Mouse (Mus musculus): ENCODE data around the gene L3mbtl4. TPM values are rescaled to one million over a fixed set of nuclear protein-coding genes. Genes with fewer than 3 reads are reported as not detected.

Gene L3mbtl4
- total and polyA plus RNA-seq, 2 experiments from 2014 or later, result 5.4 to 6.9 TPM

DNA sequence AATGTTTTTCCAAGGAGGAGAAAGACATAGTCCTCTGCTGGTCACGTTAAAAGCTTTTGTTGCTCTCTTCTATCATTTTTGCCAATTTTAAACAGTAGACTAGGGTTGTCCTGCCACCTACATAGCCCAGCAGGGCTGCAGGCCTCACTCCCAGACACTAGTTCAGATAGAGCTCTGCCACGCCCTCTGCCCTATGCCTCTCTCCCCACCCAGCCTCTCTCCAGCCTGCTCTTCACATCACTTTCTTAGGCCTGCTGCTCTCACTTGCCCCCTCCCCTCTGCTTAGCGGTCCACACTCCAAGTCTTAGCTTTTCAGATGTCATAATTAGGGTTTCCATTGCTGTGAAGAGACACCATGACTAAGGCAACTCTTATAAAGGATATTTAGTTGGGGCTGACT, 437.8 kb downstream of the L3mbtl4 start:
- no peak overlapping the region for H3K27ac ChIP-seq
- no peak overlapping the region for H3K4me3 ChIP-seq (ENCODE audit: low read length)
- no peaks in the 10 kb centered on the region for H3K4me1 ChIP-seq (ENCODE audit: insufficient read depth, low read length)
- no peak overlapping the region for H3K9ac ChIP-seq (replicated peaks; ENCODE audit: low read length)
- no peak for DNase-seq (ENCODE audit: low spot score)
- H3K27me3 ChIP-seq (ENCODE audit: insufficient read depth, low read length), result no peaks in the 10 kb centered on the region
- TF ChIP-seq CTCF (IDR thresholded peaks at IDR 0.05; ENCODE audit: low read depth), result no peak
- no peak overlapping the region for H3K4me2 ChIP-seq (ENCODE audit: low read depth, low read length)
- ATAC-seq, result no peak
- no peaks in the 10 kb centered on the region for H3K36me3 ChIP-seq (ENCODE audit: insufficient read depth, low read length)
- H3K9me3 ChIP-seq (ENCODE audit: low read length), result no peaks in the 10 kb centered on the region
- WGBS, result 82% methylated on average over 3 of the region's 3 CpGs

DNA sequence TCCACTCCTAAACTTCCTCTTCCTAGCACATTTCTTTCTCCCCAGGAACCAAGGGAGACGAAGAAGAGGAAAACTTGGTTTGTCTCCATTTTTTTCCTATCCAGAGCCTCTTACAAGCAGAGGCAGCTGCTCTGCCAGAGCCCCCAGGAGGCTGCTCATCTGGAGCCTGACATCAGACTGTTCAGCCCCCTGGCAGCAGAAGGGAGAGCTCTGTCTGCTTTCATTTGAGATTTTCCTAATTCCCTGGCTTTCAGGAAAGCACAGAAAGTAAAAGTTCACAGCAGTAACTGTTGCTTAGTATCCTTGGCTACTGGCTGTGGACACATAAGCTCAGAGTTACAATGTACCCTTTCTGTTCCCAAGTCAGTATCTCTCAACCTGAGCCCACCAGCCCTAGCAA, 474.7 kb downstream of the L3mbtl4 start:
- Histone ChIP-seq H3K9ac (replicated peaks; ENCODE audit: low read length) (no peak overlapping the region), H3K4me3 (ENCODE audit: low read length) (no peak overlapping the region), H3K9me3 (ENCODE audit: low read length) (no peaks in the 10 kb centered on the region), H3K27me3 (ENCODE audit: insufficient read depth, low read length) (no peaks in the 10 kb centered on the region), H3K4me2 (ENCODE audit: low read depth, low read length) (no peak overlapping the region), H3K27ac (0 out of 2 replicates have a peak overlapping the region, but pooled peaks have one; percentile 22), H3K4me1 (ENCODE audit: insufficient read depth, low read length) (no peaks in the 10 kb centered on the region; the same call in 1 of the 2 replicates), H3K36me3 (ENCODE audit: insufficient read depth, low read length) (no peaks in the 10 kb centered on the region)
- DNase-seq (ENCODE audit: low spot score) (no peak), ATAC-seq (no peak)
- TF ChIP-seq CTCF (IDR thresholded peaks at IDR 0.05; ENCODE audit: low read depth), result no peak
- 35% methylated on average over 1 of the region's 1 CpGs for WGBS

DNA sequence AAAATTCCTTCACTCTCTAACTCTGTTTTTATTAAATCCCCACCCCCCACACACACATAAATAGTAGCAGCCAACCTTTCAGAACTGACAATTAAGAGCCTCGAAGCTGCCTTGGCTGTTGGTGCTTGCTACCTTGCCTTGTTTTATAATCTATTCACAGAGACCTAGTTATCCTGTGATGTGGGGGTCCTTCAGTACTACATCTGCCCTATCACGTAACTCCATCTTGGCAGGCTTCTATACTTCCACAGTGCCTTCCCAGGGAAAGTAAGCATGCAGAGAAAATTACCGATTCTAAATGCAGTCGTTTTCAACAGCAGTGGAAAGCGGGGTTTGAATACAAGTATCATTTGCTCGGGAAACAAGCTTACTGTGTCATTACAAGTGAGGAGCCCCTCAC, 476.9 kb downstream of the L3mbtl4 start:
- DNase-seq (ENCODE audit: low spot score), result peak; percentile 28
- 47% methylated on average over 6 of the region's 6 CpGs for WGBS
- Histone ChIP-seq H3K9ac (replicated peaks; ENCODE audit: low read length) (no peak overlapping the region), H3K4me3 (ENCODE audit: low read length) (no peak overlapping the region), H3K4me1 (ENCODE audit: insufficient read depth, low read length) (no peaks in the 10 kb centered on the region; the same call in 1 of the 2 replicates), H3K9me3 (ENCODE audit: low read length) (no peaks in the 10 kb centered on the region), H3K36me3 (ENCODE audit: insufficient read depth, low read length) (no peaks in the 10 kb centered on the region), H3K4me2 (ENCODE audit: low read depth, low read length) (no peak overlapping the region), H3K27me3 (ENCODE audit: insufficient read depth, low read length) (no peaks in the 10 kb centered on the region), H3K27ac (no peak overlapping the region)
- no peak for TF ChIP-seq CTCF (IDR thresholded peaks at IDR 0.05; ENCODE audit: low read depth)
- 0 out of 2 replicates have a peak, but pooled peaks have one; percentile 35 for ATAC-seq

DNA sequence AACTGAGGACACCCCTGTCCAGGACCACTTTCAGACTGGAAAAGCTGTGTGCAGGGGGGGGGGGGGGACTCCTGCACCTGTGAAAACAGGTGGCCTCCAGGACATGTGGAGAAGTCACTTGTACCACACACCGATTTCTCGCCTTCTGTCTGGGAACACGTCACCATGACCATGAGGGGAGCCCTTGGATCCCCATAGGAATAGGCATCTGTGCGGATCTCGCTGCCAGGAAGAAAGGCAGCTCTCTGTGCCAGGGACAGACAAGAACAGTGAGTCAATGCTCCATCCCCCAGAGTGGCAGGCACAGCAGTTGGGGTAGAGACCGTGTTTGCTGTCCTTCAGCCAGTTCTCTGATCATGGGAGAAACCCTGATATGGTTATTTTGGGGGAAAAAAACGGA, 479.5 kb downstream of the L3mbtl4 start:
- DNase-seq (ENCODE audit: low spot score), result peak; percentile 40
- 48% methylated on average over 7 of the region's 7 CpGs for WGBS
- no peaks in the 10 kb centered on the region; the same call in 1 of the 2 replicates for H3K4me1 ChIP-seq (ENCODE audit: insufficient read depth, low read length)

DNA sequence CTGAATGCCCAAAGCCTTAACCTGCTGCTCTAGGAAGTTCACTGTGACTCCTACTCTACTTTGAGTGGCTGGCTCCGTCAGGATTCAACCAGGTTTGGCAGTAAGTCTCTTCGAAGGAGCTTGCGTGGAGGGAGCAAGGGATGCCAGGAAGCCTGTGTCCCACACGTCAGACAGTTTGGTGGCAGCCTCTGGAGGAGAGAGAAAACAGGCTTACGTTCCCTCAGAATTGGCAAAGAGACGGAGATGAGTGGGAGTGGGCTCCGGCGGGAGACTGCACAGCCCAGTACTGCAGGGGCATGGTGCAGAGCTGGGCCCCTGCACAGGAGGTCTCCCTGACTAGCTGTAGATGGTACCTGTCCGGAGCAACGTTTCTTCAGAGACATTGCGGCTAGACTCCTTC, 481.2 kb downstream of the L3mbtl4 start:
- Histone ChIP-seq H3K27me3 (ENCODE audit: insufficient read depth, low read length) (no peaks in the 10 kb centered on the region), H3K4me2 (ENCODE audit: low read depth, low read length) (no peak overlapping the region), H3K9ac (replicated peaks; ENCODE audit: low read length) (no peak overlapping the region), H3K4me1 (ENCODE audit: insufficient read depth, low read length) (no peaks in the 10 kb centered on the region; the same call in 1 of the 2 replicates), H3K36me3 (ENCODE audit: insufficient read depth, low read length) (no peaks in the 10 kb centered on the region), H3K4me3 (ENCODE audit: low read length) (no peak overlapping the region), H3K9me3 (ENCODE audit: low read length) (no peaks in the 10 kb centered on the region), H3K27ac (no peak overlapping the region)
- no peak for ATAC-seq
- DNase-seq (ENCODE audit: low spot score), result no peak
- WGBS, result 87% methylated on average over 11 of the region's 11 CpGs
- no peak for TF ChIP-seq CTCF (IDR thresholded peaks at IDR 0.05; ENCODE audit: low read depth)

More for the DNA sequence above, 479.5 kb downstream of the L3mbtl4 start:
- Histone ChIP-seq H3K27ac (no peak overlapping the region), H3K9me3 (ENCODE audit: low read length) (no peaks in the 10 kb centered on the region), H3K9ac (replicated peaks; ENCODE audit: low read length) (no peak overlapping the region), H3K4me3 (ENCODE audit: low read length) (no peak overlapping the region), H3K4me2 (ENCODE audit: low read depth, low read length) (no peak overlapping the region), H3K27me3 (ENCODE audit: insufficient read depth, low read length) (no peaks in the 10 kb centered on the region), H3K36me3 (ENCODE audit: insufficient read depth, low read length) (no peaks in the 10 kb centered on the region)
- peak; percentile 45; the same call in 1 of the 2 replicates for ATAC-seq
- no peak for TF ChIP-seq CTCF (IDR thresholded peaks at IDR 0.05; ENCODE audit: low read depth)

DNA sequence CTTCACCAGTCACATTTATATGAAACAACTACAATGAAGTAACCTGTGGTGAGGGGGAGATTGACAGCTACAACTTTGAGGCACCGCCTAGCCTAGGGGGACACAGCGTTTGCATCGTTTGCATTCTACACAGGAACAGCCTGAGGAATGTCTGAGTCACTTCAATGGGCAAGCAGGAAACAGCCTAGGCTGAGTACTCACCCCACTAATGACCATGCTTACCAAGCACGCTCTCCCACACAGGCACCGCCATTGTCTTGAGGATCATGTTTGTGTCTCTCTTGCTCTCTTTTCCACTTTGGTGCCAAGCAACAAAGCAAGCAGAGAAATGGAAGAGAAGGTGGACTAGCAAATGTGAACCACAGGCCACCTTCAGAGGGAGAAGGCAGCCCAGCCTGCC, 484.8 kb downstream of the L3mbtl4 start:
- ATAC-seq, result no peak

DNA sequence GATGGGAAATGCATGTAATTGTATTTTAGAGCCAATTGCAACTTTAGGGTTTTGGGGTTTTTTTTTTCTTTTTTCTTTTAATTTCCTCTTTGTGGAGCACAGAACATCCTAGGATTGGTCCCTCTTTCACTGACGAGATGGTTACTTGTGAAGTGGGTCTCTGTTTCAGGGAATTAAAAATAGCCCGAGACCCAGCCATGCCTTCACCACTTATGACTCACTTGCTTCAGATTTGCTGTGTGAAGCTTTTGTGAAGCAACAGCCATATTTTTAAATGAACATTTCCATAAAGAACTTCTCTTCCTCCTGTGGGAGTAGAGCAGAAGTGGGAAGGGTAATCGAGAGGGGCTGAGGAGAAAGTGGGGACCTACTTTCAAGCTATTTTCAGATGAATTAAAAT, 485.3 kb downstream of the L3mbtl4 start:
- DNase-seq (ENCODE audit: low spot score), result no peak
- Histone ChIP-seq H3K36me3 (ENCODE audit: insufficient read depth, low read length) (no peaks in the 10 kb centered on the region), H3K27ac (no peak overlapping the region), H3K27me3 (ENCODE audit: insufficient read depth, low read length) (no peaks in the 10 kb centered on the region), H3K9me3 (ENCODE audit: low read length) (no peaks in the 10 kb centered on the region), H3K4me1 (ENCODE audit: insufficient read depth, low read length) (no peaks in the 10 kb centered on the region), H3K9ac (replicated peaks; ENCODE audit: low read length) (no peak overlapping the region), H3K4me2 (ENCODE audit: low read depth, low read length) (no peak overlapping the region), H3K4me3 (ENCODE audit: low read length) (no peak overlapping the region)
- ATAC-seq, result no peak
- TF ChIP-seq CTCF (IDR thresholded peaks at IDR 0.05; ENCODE audit: low read depth), result no peak
- WGBS, result 81% methylated on average over 3 of the region's 3 CpGs

More for the DNA sequence above, 484.8 kb downstream of the L3mbtl4 start:
- Histone ChIP-seq H3K4me3 (ENCODE audit: low read length) (no peak overlapping the region), H3K9ac (replicated peaks; ENCODE audit: low read length) (no peak overlapping the region), H3K27ac (no peak overlapping the region), H3K4me1 (ENCODE audit: insufficient read depth, low read length) (no peaks in the 10 kb centered on the region; the same call in 1 of the 2 replicates), H3K27me3 (ENCODE audit: insufficient read depth, low read length) (no peaks in the 10 kb centered on the region), H3K4me2 (ENCODE audit: low read depth, low read length) (no peak overlapping the region), H3K9me3 (ENCODE audit: low read length) (no peaks in the 10 kb centered on the region), H3K36me3 (ENCODE audit: insufficient read depth, low read length) (no peaks in the 10 kb centered on the region)
- WGBS, result 52% methylated on average over 5 of the region's 5 CpGs
- no peak for DNase-seq (ENCODE audit: low spot score)
- no peak for TF ChIP-seq CTCF (IDR thresholded peaks at IDR 0.05; ENCODE audit: low read depth)

Data from hindbrain, postnatal 0 days (tissue).